Mouse (Mus musculus): ENCODE measurements at regions not wholly inside any gene's neighbourhood (a gene's known extent, or its start where the extent isn't known, plus 50 kb on each side); places are given as distances from the start of the nearest gene placed in this dataset. TPM values are rescaled to one million over a fixed set of nuclear protein-coding genes. Genes with fewer than 3 reads are reported as not detected.

- WGBS, result 89% methylated on average over 2 of the region's 2 CpGs
- Histone ChIP-seq H3K4me3 (ENCODE audit: low read depth, low read length) (no peak overlapping the region), H3K27me3 (ENCODE audit: control insufficient read depth, insufficient read depth, low read length) (no peaks in the 10 kb centered on the region), H3K36me3 (ENCODE audit: control insufficient read depth, insufficient read depth, low read length) (no peaks in the 10 kb centered on the region), H3K4me2 (ENCODE audit: low read depth, severe bottlenecking) (no peak overlapping the region), H3K9me3 (ENCODE audit: control insufficient read depth, low read length) (no peaks in the 10 kb centered on the region), H3K9ac (ENCODE audit: low read length) (no peak overlapping the region), H3K27ac (replicated peaks; ENCODE audit: low read depth, low read length) (no peak overlapping the region), H3K4me1 (ENCODE audit: control insufficient read depth, insufficient read depth, low read length) (no peaks in the 10 kb centered on the region)
- DNase-seq (ENCODE audit: low spot score) (no peak), ATAC-seq (ENCODE audit: insufficient number of reproducible peaks, low FRiP score, low TSS enrichment, low read depth) (no peak)
Observed at GRCm38 (mm10) chr15:17569205-17569604, 840.6 kb downstream of the Cdh9 start.

GRCm38 (mm10) chr15:17588617-17589016 is 860.1 kb downstream of the Cdh9 start:
- H3K4me3 ChIP-seq (ENCODE audit: low read depth, low read length), result no peak overlapping the region
- 89% methylated on average over 2 of the region's 2 CpGs for WGBS

GRCm38 (mm10) chr15:17604402-17604801 is 875.8 kb downstream of the Cdh9 start:
- Histone ChIP-seq H3K4me3 (ENCODE audit: low read depth, low read length) (no peak overlapping the region), H3K4me2 (ENCODE audit: low read depth, severe bottlenecking) (no peak overlapping the region), H3K9me3 (ENCODE audit: control insufficient read depth, low read length) (no peaks in the 10 kb centered on the region), H3K36me3 (ENCODE audit: control insufficient read depth, insufficient read depth, low read length) (no peaks in the 10 kb centered on the region), H3K4me1 (ENCODE audit: control insufficient read depth, insufficient read depth, low read length) (no peaks in the 10 kb centered on the region), H3K27me3 (ENCODE audit: control insufficient read depth, insufficient read depth, low read length) (no peaks in the 10 kb centered on the region), H3K9ac (ENCODE audit: low read length) (no peak overlapping the region), H3K27ac (replicated peaks; ENCODE audit: low read depth, low read length) (no peak overlapping the region)
- 65% methylated on average over 1 of the region's 1 CpGs for WGBS
- ATAC-seq (ENCODE audit: insufficient number of reproducible peaks, low FRiP score, low TSS enrichment, low read depth) (no peak), DNase-seq (ENCODE audit: low spot score) (peak; percentile 22)

More at GRCm38 (mm10) chr15:17588617-17589016, 860.1 kb downstream of the Cdh9 start:
- Histone ChIP-seq H3K27ac (replicated peaks; ENCODE audit: low read depth, low read length) (no peak overlapping the region), H3K9ac (ENCODE audit: low read length) (no peak overlapping the region), H3K4me2 (ENCODE audit: low read depth, severe bottlenecking) (no peak overlapping the region), H3K9me3 (ENCODE audit: control insufficient read depth, low read length) (no peaks in the 10 kb centered on the region), H3K4me1 (ENCODE audit: control insufficient read depth, insufficient read depth, low read length) (no peaks in the 10 kb centered on the region), H3K36me3 (ENCODE audit: control insufficient read depth, insufficient read depth, low read length) (no peaks in the 10 kb centered on the region), H3K27me3 (ENCODE audit: control insufficient read depth, insufficient read depth, low read length) (no peaks in the 10 kb centered on the region)
- DNase-seq (ENCODE audit: low spot score) (no peak), ATAC-seq (ENCODE audit: insufficient number of reproducible peaks, low FRiP score, low TSS enrichment, low read depth) (no peak)

DNA sequence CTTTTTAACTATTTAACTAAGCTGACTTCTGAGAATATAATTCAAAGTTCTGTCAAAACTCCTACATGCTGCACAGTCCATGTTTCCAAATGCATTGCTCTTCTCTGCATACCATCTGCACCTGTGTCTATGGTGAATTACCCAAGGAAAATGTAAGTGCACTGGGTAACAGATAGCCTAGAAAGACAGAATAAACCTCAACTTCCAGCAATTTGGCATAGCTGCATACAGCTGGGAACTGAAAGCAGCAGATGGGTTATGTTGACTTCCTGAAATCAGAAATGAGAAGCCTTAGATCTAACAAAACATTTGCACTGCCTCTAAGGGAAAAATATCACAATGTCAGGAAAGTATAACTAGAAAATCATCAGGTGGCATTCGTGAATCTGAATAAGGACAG is 886.4 kb downstream of the Cdh9 start:
- no peaks in the 10 kb centered on the region for H3K27me3 ChIP-seq (ENCODE audit: control insufficient read depth, insufficient read depth, low read length)
- no peak for ATAC-seq (ENCODE audit: insufficient number of reproducible peaks, low FRiP score, low TSS enrichment, low read depth)
- H3K4me3 ChIP-seq (ENCODE audit: low read depth, low read length), result no peak overlapping the region
- no peak overlapping the region for H3K4me2 ChIP-seq (ENCODE audit: low read depth, severe bottlenecking)
- no peaks in the 10 kb centered on the region for H3K9me3 ChIP-seq (ENCODE audit: control insufficient read depth, low read length)
- DNase-seq (ENCODE audit: low spot score), result no peak
- WGBS, result 85% methylated on average over 1 of the region's 1 CpGs
- no peaks in the 10 kb centered on the region for H3K36me3 ChIP-seq (ENCODE audit: control insufficient read depth, insufficient read depth, low read length)
- H3K27ac ChIP-seq (replicated peaks; ENCODE audit: low read depth, low read length), result no peak overlapping the region
- no peaks in the 10 kb centered on the region for H3K4me1 ChIP-seq (ENCODE audit: control insufficient read depth, insufficient read depth, low read length)
- no peak overlapping the region for H3K9ac ChIP-seq (ENCODE audit: low read length)

- H3K9me3 ChIP-seq (ENCODE audit: control insufficient read depth, low read length), result no peaks in the 10 kb centered on the region
- no peak for ATAC-seq (ENCODE audit: insufficient number of reproducible peaks, low FRiP score, low TSS enrichment, low read depth)
- no peaks in the 10 kb centered on the region for H3K4me1 ChIP-seq (ENCODE audit: control insufficient read depth, insufficient read depth, low read length)
- H3K27me3 ChIP-seq (ENCODE audit: control insufficient read depth, insufficient read depth, low read length), result no peaks in the 10 kb centered on the region
- no peak overlapping the region for H3K4me3 ChIP-seq (ENCODE audit: low read depth, low read length)
- 95% methylated on average over 4 of the region's 4 CpGs for WGBS
- H3K36me3 ChIP-seq (ENCODE audit: control insufficient read depth, insufficient read depth, low read length), result no peaks in the 10 kb centered on the region
- H3K4me2 ChIP-seq (ENCODE audit: low read depth, severe bottlenecking), result no peak overlapping the region
- H3K9ac ChIP-seq (ENCODE audit: low read length), result no peak overlapping the region
- DNase-seq (ENCODE audit: low spot score), result no peak
- H3K27ac ChIP-seq (replicated peaks; ENCODE audit: low read depth, low read length), result no peak overlapping the region
Observed at GRCm38 (mm10) chr15:17641218-17641617, 912.7 kb downstream of the Cdh9 start.

Small RNA genes in the stretch of these regions (microRNA-seq; reads per million reads assigned to microRNA genes)
- gene Gm22032, result not detected
